Mouse (Mus musculus): ENCODE measurements around the gene E130114P18Rik. TPM values are rescaled to one million over a fixed set of nuclear protein-coding genes. Genes with fewer than 3 reads are reported as not detected.

E130114P18Rik gene
- total RNA-seq, 2 experiments from 2014 or later: not detected

DNA sequence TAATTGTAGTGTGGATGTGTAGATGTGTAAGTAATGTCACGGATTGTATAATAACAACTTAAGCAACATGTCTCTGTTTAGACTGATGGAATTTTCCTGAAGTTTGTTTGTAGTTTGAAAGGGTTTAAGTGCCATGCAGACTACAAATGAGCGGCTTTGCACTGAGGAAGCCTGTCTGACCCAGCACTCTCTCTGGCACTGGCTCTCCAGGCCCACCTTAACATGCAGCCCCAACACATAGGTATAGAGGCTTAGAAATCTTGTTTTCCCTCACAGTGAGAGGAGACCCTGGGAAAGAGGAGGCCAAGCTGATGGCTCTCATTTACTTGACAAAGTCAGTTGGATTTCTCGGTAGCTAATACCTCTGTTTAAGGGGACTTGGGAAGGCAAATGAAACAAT lies 19.2 kb downstream of the E130114P18Rik start:
- no peak for DNase-seq
- intact Hi-C loops (cut with DNase I): loop anchor here (1.0 to 10.0 kb wide), 2 partner anchors 14 to 486 kb away; partner anchors contain the start of gene Nfia

DNA sequence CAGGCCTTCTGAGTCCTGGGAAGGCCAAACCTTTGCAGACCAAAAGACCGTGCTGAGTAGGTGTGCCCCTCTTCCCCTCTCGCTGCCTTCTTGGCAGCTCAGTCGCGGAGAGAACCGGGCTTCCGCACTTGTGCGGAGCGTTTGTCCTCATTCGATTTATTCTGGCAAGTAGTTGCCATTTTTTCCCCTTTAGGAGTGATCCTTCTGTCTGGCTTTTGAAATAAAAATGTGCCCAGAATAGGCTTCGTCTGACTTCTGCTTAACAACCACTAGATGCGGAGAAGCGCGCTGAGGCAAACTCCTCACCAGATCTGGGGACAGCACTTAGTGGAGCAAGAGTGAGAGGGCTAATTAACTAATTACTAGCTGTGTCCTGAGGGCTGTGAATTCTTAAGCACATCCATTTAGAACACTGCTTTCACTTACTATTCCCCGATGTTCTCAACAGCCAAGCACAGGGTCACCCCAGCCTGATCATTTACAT lies 19.9 kb downstream of the E130114P18Rik start:
- peak; percentile 47 to 62 for DNase-seq
- intact Hi-C loops (cut with DNase I): loop anchor here (1.0 to 10.0 kb wide), 2 partner anchors 14 to 487 kb away; partner anchors contain the start of gene Nfia

DNA sequence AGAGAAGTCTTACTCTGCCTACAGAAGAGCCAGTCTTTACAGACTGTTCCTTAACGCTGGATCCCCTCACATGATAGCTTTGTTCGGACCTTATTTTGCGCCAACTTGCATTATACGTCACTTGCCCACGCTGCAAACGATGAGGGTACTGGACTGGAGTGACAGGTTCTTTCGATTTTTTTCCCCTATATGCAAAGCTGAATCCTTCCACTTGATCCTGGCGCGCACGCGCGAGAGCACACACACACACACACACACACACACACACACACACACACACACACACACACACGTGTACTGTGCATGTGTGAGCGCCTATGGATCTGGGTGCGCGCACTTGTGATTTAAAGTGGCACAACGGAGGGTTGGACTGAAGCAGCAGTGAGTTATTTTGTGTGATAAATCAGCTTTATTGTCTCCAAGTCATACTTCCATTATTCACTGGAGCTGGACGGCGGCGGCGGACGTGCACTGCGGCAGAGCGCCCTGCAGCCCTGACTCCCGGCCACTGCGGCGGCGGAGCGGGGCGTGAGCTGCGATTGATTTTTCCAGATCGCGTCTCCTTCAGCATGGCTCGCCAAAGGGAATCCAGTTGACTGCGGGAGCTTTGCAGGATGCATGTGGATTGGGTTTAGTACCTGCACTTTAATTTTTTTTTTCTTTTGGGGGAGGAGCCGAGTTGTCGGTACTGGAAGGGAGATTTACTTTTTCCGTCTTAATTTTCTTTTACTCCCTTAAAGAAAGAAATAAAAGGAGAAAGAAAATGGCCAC lies 20.5 kb downstream of the E130114P18Rik start:
- intact Hi-C loops (cut with DNase I): loop anchor here (10.0 kb wide), 1 partner anchor 487 kb away; no protein-coding TSS in a partner anchor

DNA sequence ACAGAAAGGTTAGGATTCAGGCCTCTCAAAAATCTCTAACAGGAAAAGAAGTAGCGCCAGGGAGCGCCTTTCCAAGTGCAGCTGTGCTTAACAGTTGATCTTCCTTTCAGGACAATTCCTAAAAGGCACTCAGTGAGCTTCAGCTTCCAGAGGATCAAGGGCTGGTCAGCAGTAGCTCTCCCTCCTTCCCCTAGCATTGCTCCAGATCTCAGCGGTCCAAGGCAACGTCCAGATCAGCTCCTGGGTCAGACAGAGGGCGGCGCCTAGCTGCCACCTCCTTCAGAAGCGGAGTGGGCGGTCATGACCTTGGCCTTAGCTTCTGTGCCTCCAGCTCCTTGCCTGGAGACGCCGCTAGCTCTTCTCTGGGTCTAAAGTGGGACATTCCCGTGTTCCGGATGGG lies 23.6 kb downstream of the E130114P18Rik start:
- DNase-seq: peak; percentile 69 to 73
- intact Hi-C loops (cut with DNase I): loop anchor here (5.0 to 10.0 kb wide), 4 partner anchors 153 to 688 kb away; no protein-coding TSS in a partner anchor

More for the DNA sequence above, 20.5 kb downstream of the E130114P18Rik start:
- peak; percentile 78 to 80 for DNase-seq

DNA sequence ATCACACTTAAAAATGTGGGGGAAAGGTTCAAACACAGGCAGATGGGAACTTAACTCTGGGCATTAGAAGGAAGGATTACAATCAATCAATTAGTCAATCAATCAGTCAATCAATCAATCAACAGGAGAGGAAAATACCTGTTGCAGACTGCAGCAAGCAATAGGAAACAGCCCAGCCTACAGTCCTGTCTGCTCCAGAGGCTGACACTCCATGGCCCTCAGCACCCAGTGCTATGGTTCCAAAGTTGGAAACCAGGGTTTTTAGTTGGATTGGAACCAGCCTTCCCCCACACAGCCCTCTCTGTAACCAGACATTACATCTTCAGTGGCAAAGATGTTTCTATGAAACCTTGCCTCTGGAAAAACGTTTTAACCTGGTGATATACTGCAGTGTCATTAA lies 24.4 kb downstream of the E130114P18Rik start:
- no peak for DNase-seq
- intact Hi-C loops (cut with DNase I): loop anchor here (5.0 to 10.0 kb wide), 4 partner anchors 154 to 689 kb away; no protein-coding TSS in a partner anchor

DNA sequence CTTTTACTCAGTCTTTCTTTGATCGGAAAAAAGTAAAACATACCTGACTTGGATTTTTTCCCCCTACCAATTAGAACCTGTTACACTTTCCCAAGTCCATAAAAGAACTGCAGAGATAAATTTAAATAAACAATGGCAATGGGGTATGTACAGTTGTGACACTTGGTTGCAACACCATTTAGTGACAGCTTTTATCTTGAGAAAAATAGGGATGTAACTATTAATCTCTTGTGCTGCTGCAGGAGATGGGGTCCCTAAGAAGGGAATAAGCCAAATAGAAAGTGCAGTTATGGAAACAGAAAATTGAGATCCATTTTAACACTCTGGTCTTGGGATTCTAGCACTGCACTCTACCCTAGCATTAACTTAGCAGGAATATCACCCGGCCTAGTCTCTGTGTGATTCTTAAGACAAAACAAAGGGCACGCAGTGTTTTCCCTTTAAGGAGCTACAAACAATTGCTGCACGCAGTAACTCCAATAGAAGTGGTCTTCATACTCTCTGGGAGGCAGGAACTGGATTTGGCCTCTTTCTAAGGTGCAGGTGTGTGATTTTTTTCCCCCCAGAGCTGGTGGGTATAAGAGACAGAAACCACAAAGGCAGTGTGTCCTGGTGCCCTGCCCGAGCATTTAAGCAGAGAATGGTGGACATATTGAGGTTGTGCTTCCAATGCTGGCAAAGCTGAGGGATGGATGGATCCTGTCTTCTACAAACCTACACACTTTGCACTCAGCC lies 25.4 kb downstream of the E130114P18Rik start:
- intact Hi-C loops (cut with DNase I): loop anchor here (1.0 to 10.0 kb wide), 5 partner anchors 28 to 690 kb away; no protein-coding TSS in a partner anchor
- no peak for DNase-seq

DNA sequence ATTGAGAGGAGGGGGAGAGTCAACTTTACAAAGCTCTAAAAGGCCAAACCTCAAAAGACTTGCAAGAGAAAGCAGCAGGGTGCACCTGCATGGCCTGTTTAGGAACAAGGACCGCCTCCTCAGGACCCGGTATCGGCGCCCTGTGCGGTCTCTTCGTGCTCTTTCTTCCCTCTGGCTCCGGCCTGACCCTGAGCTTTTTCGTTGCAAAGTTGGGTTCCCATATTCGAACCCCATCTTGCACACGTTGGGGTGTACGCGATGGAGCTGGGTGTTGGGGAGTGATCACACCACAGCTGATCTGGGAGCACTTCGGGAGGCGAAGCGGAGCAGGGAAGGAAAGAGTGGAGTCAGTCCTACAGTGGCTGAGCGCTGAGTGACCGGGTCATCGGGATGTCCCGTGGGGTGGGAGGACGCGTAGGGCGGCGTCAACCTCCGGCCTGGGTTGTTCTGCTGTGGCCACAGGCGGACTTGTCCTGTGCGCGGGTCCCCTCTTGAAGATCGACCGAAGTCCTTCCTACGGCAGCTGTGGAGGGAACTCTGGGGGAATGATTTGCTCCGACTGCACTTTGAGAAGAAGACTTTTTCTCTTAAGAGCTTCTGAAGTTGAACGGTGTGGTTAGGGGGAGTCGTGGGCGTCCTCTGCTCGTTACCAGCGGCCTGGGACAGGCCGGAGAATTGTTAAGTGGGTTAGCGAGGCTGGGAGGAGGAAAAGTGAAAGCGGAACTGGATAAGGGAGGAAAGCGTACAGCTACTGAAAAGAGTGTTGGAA lies 26.2 kb downstream of the E130114P18Rik start:
- intact Hi-C loops (cut with DNase I): loop anchor here (1.0 to 10.0 kb wide), 9 partner anchors 25 to 691 kb away; no protein-coding TSS in a partner anchor
- DNase-seq: peak; percentile 82 to 85

DNA sequence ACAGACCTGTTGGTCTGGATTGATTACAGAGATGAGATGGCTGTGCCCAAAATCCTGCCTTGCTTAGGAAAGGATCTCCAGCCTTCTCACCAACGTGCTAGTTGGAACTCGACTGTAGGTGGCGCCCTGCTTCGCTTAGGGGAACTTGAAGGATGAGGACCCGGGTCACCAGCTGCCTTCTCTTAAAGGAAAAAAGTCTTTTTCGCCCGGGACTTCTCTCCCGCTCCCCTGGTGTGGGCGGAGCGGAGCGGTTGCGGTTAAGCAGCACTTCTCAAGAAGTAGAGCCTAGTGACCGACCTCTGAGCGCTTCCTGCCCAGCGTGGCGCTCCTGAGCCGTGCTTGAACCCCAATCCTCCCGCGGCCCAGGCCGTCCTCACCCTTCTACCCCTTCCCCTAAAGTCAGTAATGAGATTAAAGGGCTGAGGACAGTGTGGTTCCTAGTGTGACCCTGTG lies 26.8 kb downstream of the E130114P18Rik start:
- intact Hi-C loops (cut with DNase I): loop anchor here (1.0 to 10.0 kb wide), 8 partner anchors 26 to 691 kb away; no protein-coding TSS in a partner anchor
- peak; percentile 92 to 97 for DNase-seq

DNA sequence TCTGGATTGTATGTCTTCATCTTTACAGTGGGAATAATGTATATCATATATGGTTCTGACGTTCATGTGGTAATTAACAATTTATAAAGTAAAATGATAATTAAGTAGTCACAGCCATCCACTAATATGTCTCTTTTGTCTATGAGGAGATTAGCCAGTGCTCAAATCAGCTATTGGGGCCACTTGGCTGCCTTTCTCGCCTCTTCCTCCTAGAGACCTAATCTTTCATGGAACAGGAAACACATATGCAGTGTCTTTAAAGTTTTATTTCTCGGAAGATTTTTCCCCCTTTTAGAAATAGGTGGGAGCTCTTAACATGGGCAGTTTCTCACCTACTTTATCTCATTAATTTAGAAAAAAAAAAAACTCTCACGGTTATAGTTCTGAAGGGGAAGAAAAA lies 27.5 kb downstream of the E130114P18Rik start:
- DNase-seq: no peak
- intact Hi-C loops (cut with DNase I): loop anchor here (2.0 to 10.0 kb wide), 6 partner anchors 26 to 692 kb away; no protein-coding TSS in a partner anchor

DNA sequence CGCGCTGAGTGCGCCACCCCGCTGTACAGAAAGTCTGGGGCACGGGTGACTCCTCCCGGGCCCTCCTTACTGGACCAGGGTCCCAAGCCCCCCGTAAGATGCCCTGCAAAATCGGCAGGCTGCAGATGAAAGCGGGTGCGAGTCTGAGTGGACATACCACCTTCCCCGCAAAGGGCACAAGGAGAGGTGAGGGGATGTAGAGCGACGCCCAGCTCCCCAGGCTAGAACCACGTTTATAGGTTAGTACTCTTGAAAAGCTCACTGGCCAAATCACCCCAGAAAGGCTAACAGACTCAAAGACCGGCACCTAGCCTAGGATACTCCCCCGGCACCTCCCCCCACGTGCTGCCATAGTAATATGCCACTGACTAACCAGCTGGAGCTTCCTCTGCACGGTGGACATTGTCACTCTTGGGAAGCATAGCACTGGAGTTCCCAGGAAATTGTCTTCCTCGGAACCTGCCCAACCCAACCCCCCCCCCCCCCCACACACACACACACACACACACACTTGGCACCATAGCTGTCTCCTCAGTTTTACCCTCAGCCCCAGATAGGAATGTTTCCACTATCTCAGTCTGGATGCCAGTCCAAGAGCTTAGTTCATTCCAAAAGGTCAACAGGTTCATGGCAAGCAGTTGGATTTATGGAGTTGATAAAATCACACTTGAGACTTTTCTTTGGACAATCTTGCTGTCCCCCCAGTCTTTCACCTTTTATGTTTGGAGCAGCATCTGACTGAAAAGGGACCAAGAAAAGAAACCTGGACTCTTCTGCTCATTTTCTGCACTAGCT lies 31.6 kb downstream of the E130114P18Rik start:
- no peak for DNase-seq
- intact Hi-C loops (cut with DNase I): loop anchor here (5.0 kb wide), 2 partner anchors 124 to 709 kb away; no protein-coding TSS in a partner anchor

DNA sequence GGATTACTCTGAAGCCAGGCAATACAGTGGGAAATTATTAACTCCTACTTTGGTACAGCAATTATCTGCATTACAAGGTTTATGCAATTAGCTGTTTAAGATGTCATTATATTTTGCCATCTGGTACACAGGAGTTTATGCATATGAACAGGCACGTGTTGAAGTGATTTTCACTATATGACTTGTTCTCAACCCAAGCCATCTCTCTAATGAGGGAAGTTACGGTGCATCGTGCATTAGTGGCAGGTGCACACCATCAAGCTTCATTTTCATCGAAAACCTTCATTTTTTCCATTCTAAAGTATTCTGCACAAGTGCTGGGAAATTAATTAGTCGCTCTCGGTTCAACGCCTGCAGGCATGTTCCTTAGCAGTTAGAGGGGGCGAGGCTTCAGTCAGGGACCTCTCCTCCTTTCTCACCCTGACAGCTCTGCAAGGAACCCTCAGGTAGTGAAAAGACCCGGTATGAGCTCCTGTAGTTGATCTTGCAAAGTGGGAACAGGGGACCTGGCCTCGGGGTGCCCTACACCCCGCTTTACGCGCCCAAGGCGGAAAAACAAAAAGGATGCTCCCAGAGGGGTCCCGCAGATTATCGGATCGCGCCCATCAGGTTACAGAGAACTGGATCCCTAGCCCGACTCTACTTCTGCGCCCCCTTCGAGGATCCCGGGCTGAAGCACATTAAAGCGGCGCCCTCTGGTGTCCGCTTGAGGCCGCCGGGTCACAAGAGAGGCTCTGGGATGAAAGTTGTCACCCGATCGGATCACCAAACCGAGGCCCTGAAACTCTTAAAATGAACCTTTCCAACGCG lies 32.4 kb downstream of the E130114P18Rik start:
- peak; percentile 84 to 90 for DNase-seq
- intact Hi-C loops (cut with DNase I): loop anchor here (1.0 to 5.0 kb wide), 4 partner anchors 69 to 708 kb away; no protein-coding TSS in a partner anchor

DNA sequence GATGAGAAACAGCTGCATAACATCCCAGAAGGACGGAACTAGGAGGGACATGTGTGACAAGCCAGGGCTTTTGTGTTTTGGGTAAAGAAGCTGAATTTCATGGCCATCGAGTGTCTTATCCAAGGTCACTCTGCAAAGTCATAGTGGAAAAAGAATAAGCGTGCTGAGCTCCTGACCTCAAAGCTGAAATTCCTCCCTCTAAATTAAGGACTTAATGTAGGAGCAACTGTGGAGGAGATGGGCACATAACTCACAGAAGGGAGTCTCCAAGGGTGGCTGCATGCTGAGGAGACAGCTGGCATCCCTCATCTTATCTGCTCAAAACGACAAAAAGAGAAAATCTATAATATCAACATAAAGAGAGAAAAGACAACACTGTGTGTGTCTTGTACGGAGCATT lies 33.9 kb downstream of the E130114P18Rik start:
- no peak for DNase-seq
- intact Hi-C loops (cut with DNase I): loop anchor here (2.0 kb wide), 1 partner anchor 67 kb away; no protein-coding TSS in a partner anchor

DNA sequence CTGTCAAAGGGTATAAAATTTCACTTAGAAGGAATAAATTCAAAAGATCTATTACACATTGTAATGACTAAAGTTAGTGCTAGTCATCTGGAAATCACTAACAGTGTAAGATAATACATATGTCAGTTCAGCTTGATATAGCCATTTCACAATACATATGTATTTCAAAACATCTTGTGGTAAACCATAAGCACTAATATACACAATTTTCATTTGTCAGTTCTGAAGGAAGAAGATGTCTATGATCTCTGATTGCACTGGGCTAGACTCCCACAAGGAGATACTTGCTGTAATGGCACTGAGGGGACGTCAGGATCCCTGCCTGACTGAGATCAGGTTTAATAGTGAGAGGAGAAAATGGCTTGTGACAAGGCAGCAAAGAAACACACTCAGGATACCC lies 44.5 kb downstream of the E130114P18Rik start:
- intact Hi-C loops (cut with DNase I): no loop called here

DNA sequence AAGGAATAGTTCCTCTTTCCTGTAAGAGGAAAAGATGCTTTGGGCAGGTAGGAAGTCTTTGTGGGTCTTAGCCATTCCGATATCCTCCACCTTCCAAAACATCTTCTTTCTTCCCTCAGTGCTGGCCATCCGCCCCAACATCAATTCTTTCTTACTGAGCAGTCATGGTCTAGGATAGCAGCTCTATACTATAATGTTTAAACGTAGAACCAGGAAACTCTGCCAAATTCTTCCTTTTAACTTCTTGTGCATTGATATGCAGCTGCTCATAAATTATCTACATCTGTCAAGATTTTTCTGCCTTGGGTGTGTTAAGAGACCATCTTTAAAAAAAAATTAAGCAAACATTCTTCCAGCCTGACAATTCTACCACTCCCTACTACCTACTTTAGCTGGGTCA lies 47.5 kb downstream of the E130114P18Rik start:
- intact Hi-C loops (cut with DNase I): no loop called here
- no peak for DNase-seq

More for the DNA sequence above, 44.5 kb downstream of the E130114P18Rik start:
- DNase-seq: no peak

DNA sequence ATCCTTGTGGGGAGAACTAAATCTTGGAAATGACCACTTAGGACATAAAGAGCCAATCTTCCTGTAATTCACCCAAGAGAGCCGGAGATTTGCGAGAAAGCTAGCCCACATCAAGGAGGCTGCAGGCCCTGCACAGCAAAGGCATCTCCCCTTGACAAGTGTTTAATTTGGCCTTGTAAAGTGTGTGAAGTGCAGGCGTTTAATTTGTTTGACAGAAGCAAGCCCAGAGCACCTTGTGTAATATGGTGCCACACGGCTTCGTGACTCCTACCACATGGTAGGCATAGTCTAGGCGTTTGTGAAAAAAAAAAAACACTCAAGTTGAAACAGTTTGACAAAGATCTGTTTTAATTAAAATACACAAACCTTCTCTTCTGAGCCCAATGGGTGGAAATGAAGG lies 47.9 kb downstream of the E130114P18Rik start:
- intact Hi-C loops (cut with DNase I): no loop called here
- no peak for DNase-seq

DNA sequence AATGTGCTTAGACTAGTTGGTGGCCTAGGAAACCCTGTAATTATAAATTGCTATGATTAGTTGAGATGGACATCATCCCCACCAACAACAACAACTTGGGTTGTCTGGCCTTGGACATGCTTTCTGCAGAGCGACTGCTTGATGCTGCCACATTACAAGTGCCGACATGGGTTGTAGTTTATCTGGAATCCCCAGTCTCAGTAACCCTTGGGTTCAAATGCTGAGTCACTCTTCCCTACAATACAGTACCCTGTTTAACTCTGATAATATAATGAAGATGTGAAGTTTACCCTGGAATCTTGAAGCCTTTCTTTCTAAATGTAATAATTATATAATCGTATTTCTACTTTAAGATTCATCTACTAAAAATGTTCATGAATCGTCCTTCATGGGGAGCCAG lies 49.4 kb downstream of the E130114P18Rik start:
- DNase-seq: no peak
- intact Hi-C loops (cut with DNase I): no loop called here

DNA sequence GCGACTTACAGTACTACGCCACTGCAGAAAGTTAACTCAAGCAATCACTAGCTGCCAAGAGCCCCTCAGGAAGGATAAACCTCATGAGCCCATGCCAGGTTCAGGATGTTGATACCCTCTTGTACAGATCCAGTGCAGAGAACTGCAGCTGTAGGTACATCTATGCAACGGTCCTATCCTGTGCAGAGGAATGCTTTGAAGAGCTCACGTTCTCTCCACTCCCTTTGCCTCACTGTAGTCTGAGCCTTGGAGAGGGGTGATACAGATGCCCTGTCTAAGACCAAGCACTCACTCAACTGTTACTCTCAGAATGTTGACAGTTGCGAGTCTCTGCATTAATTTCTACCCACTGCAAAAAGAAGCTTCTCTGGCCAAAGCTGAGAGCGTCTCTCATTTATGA lies 54.5 kb downstream of the E130114P18Rik start:
- intact Hi-C loops (cut with DNase I): no loop called here
- DNase-seq: no peak

DNA sequence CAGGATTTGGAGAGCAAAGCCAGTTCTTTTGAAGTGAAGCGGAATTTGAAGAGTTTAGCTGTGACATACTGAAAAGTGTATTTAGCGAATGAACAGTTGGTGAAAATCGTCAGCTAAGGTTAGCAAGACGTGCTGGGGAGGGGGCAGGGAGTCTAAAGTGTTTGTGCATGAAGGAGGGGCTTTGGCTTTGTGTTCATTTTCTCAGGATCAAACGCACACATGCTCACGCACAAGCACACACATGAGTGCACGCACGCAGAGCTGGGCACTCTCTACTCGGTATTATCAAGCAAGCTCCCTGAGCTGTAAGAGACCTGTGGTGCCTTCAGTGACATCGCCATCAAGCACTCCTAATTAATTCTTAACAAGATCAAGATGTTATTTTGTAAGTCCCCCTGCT lies 55.2 kb downstream of the E130114P18Rik start:
- no peak for DNase-seq
- intact Hi-C loops (cut with DNase I): no loop called here

Measured in heart, postnatal 14 days (tissue).